Mouse (Mus musculus) kidney, postnatal 0 days (tissue): ENCODE measurements around the gene Asic2. TPM values are rescaled to one million over a fixed set of nuclear protein-coding genes. Genes with fewer than 3 reads are reported as not detected.

Experiments
- ATAC-seq: fragments of 200-750 bp; cut with Nextera tagmentation; replicated peaks from 2 replicates; pipeline ENCODE4 v1.8.0; 2017; ENCODE audit warnings: low read depth, moderate number of reproducible peaks, moderate TSS enrichment, moderate library complexity; ENCODE audit not compliant: low FRiP score
- DNase-seq: peaks from one replicate; pipeline ENCODE4 v3.0.0-alpha.2; 2016; ENCODE audit warnings: low spot score
- H3K27ac ChIP-seq: fragments of 300-500 bp; sonication (generic); 2 replicates; pipeline ENCODE4 v1.5.1; 2014; ENCODE audit warnings: mild to moderate bottlenecking
- H3K27me3 ChIP-seq: fragments of 300-500 bp; sonication (generic); 2 replicates; pipeline ENCODE4 v1.6.1; 2014; ENCODE audit warnings: low read length, mixed read lengths; ENCODE audit not compliant: insufficient read depth
- H3K36me3 ChIP-seq: fragments of 300-500 bp; sonication (generic); 2 replicates; pipeline ENCODE4 v1.6.1; 2014; ENCODE audit warnings: low read length, mixed read lengths; ENCODE audit not compliant: insufficient read depth
- H3K4me1 ChIP-seq: fragments of 300-500 bp; sonication (generic); replicated peaks from 2 replicates; pipeline ENCODE4 v1.6.1; 2014; ENCODE audit warnings: antibody characterized with exemption, low read length, mixed read lengths; ENCODE audit not compliant: insufficient read depth
- H3K4me2 ChIP-seq: fragments of 300-500 bp; sonication (generic); 2 replicates; pipeline ENCODE4 v1.6.1; 2014; ENCODE audit warnings: mild to moderate bottlenecking, low read length, moderate library complexity, mixed read lengths
- H3K4me3 ChIP-seq: fragments of 300-500 bp; sonication (generic); replicated peaks from 2 replicates; pipeline ENCODE4 v1.5.1; 2014; ENCODE audit warnings: low read depth, low read length
- H3K9ac ChIP-seq: fragments of 300-500 bp; sonication (generic); 2 replicates; pipeline ENCODE4 v1.6.1; 2014; ENCODE audit warnings: low read depth, low read length
- H3K9me3 ChIP-seq: fragments of 300-500 bp; sonication (generic); replicated peaks from 2 replicates; pipeline ENCODE4 v1.6.1; 2016; ENCODE audit warnings: low read length, inconsistent platforms, mixed read lengths
- CTCF ChIP-seq: IDR thresholded peaks from 2 replicates; pipeline ENCODE4 v1.5.1; 2016; ENCODE audit warnings: antibody characterized with exemption, low read depth, mild to moderate bottlenecking, moderate library complexity
- WGBS: fragments of 180-500 bp; shearing (Covaris S2); extraction: QIAGEN DNeasy Blood & Tissue Kit; methylation state at CpG from one replicate; pipeline ENCODE4 v1.1.7; 2014; 5-methylcytosine and 5-hydroxymethylcytosine counted together
- polyA plus RNA-seq: library from polyadenylated mRNA; unstranded; fragments of >200 nt; fragmentation: Nextera tagmentation; extraction: Ambion mirVana; gene quantifications from 2 replicates; pipeline ENCODE4 v1.2.1, GENCODE M21; 2015

Gene Asic2
- polyA plus RNA-seq, 1 experiment from 2014 or later: 2.6 TPM

- Histone ChIP-seq H3K9ac (no peak overlapping the region), H3K4me3 (no peak overlapping the region), H3K36me3 (no peaks in the 10 kb centered on the region), H3K4me1 (no peaks in the 10 kb centered on the region), H3K4me2 (no peak overlapping the region), H3K27ac (no peak overlapping the region), H3K9me3 (no peaks in the 10 kb centered on the region), H3K27me3 (no peaks in the 10 kb centered on the region)
- DNase-seq: no peak
- ATAC-seq: no peak
- TF ChIP-seq CTCF: no peak
- WGBS: 78% methylated on average over 6 of the region's 6 CpGs
These were observed 551.9 kb downstream of the Asic2 start for GRCm38 (mm10) chr11:81416319-81416718.

GRCm38 (mm10) chr11:81414596-81414995, 553.7 kb downstream of the Asic2 start:
- H3K9me3 ChIP-seq: no peaks in the 10 kb centered on the region
- ATAC-seq: no peak
- DNase-seq: no peak
- no peak overlapping the region for H3K27ac ChIP-seq
- no peak for TF ChIP-seq CTCF
- no peaks in the 10 kb centered on the region for H3K27me3 ChIP-seq
- WGBS: 67% methylated on average over 2 of the region's 2 CpGs
- H3K4me1 ChIP-seq: no peaks in the 10 kb centered on the region
- no peak overlapping the region for H3K4me3 ChIP-seq
- no peak overlapping the region for H3K4me2 ChIP-seq
- no peak overlapping the region for H3K9ac ChIP-seq
- H3K36me3 ChIP-seq: no peaks in the 10 kb centered on the region

GRCm38 (mm10) chr11:81411251-81411650, 557.0 kb downstream of the Asic2 start:
- TF ChIP-seq CTCF: no peak
- WGBS: 60% methylated on average over 4 of the region's 4 CpGs
- Histone ChIP-seq H3K27ac (no peak overlapping the region), H3K9me3 (no peaks in the 10 kb centered on the region), H3K4me1 (no peaks in the 10 kb centered on the region), H3K27me3 (no peaks in the 10 kb centered on the region), H3K4me3 (no peak overlapping the region), H3K36me3 (no peaks in the 10 kb centered on the region), H3K4me2 (no peak overlapping the region), H3K9ac (no peak overlapping the region)
- no peak for ATAC-seq
- no peak for DNase-seq

- no peaks in the 10 kb centered on the region for H3K36me3 ChIP-seq
- ATAC-seq: no peak
- H3K27ac ChIP-seq: no peak overlapping the region
- no peaks in the 10 kb centered on the region for H3K27me3 ChIP-seq
- no peak overlapping the region for H3K4me2 ChIP-seq
- no peak for TF ChIP-seq CTCF
- 100% methylated on average over 2 of the region's 2 CpGs for WGBS
- no peak overlapping the region for H3K9ac ChIP-seq
- no peak for DNase-seq
- no peaks in the 10 kb centered on the region for H3K4me1 ChIP-seq
- no peaks in the 10 kb centered on the region for H3K9me3 ChIP-seq
- no peak overlapping the region for H3K4me3 ChIP-seq
These were observed 562.3 kb downstream of the Asic2 start for GRCm38 (mm10) chr11:81405951-81406350.

- no peak for ATAC-seq
These were observed 566.0 kb downstream of the Asic2 start for GRCm38 (mm10) chr11:81402263-81402662.

GRCm38 (mm10) chr11:81392855-81393254, 575.4 kb downstream of the Asic2 start:
- no peak overlapping the region for H3K4me3 ChIP-seq
- no peaks in the 10 kb centered on the region for H3K36me3 ChIP-seq
- no peaks in the 10 kb centered on the region for H3K4me1 ChIP-seq
- H3K9me3 ChIP-seq: no peaks in the 10 kb centered on the region
- H3K27ac ChIP-seq: no peak overlapping the region
- 30% methylated on average over 9 of the region's 9 CpGs for WGBS
- TF ChIP-seq CTCF: no peak
- no peaks in the 10 kb centered on the region for H3K27me3 ChIP-seq
- no peak overlapping the region for H3K4me2 ChIP-seq
- DNase-seq: no peak
- ATAC-seq: no peak
- H3K9ac ChIP-seq: no peak overlapping the region

More at GRCm38 (mm10) chr11:81402263-81402662, 566.0 kb downstream of the Asic2 start:
- H3K27me3 ChIP-seq: no peaks in the 10 kb centered on the region
- 83% methylated on average over 8 of the region's 8 CpGs for WGBS
- H3K4me3 ChIP-seq: no peak overlapping the region
- DNase-seq: no peak
- no peak overlapping the region for H3K9ac ChIP-seq
- H3K4me2 ChIP-seq: no peak overlapping the region
- H3K4me1 ChIP-seq: no peaks in the 10 kb centered on the region
- H3K27ac ChIP-seq: no peak overlapping the region
- H3K9me3 ChIP-seq: no peaks in the 10 kb centered on the region
- H3K36me3 ChIP-seq: no peaks in the 10 kb centered on the region
- no peak for TF ChIP-seq CTCF

GRCm38 (mm10) chr11:81386185-81386584, 582.1 kb downstream of the Asic2 start:
- WGBS: 95% methylated on average over 1 of the region's 2 CpGs
- no peak overlapping the region for H3K4me3 ChIP-seq
- no peak overlapping the region for H3K27ac ChIP-seq
- ATAC-seq (no peak), DNase-seq (no peak)
- no peak for TF ChIP-seq CTCF
- no peak overlapping the region for H3K4me2 ChIP-seq
- H3K9me3 ChIP-seq: no peaks in the 10 kb centered on the region
- H3K9ac ChIP-seq: no peak overlapping the region
- H3K36me3 ChIP-seq: no peaks in the 10 kb centered on the region
- no peaks in the 10 kb centered on the region for H3K4me1 ChIP-seq
- no peaks in the 10 kb centered on the region for H3K27me3 ChIP-seq
